Mouse (Mus musculus) liver, postnatal 0 days (tissue): Measurements from ENCODE around the gene Thada.

Experiments used
- CTCF ChIP-seq: sonication (generic); IDR thresholded peaks from 2 replicates; pipeline ENCODE4 v1.5.1; 2016; ENCODE audit warnings: antibody characterized with exemption, low read depth
- EP300 ChIP-seq: IDR thresholded peaks from 2 replicates; pipeline ENCODE4 v1.6.1; 2016; ENCODE audit warnings: antibody characterized with exemption, low read depth, mild to moderate bottlenecking

DNA sequence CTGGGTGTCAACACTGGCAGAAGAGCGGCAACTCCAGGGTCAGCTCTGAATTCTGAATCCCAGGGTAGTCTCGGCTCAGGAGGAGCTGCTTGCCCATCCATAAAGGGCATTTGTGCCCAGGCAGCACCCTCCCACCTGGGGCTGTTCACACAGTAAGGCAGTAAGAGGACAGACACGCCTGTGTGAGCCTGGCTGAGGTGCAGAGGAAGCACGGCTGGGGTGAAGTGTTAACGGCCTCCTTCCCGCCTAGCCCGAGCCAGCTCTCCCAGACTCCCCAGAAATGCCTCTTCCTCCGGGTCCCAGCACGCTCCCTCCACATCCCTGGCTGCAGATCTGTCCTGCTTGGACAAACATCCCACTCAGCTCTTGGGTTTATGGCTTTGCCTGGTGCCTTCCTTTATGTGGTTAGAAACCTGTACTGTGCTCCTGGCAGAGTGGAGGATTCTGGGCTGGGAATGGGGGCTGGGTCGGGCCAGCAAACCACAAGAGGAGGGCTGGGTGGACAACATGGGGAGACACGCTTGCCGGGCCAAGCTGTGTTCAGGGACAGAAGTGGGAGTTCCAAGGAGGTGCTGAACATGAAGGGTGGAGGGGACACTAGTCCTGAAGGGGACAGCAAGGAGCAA, 322.7 kb downstream of the Thada start:
- no peak for TF ChIP-seq CTCF
- no peak for TF ChIP-seq EP300
